Mouse (Mus musculus) cerebellum, adult (tissue): ENCODE data around the gene C2cd2.

Experiments used
- ATAC-seq: cut with Nextera tagmentation; 2 replicates; pipeline ENCODE4 v1.9.2; 2017; ENCODE audit warnings: mild to moderate bottlenecking, moderate library complexity, mixed read lengths; ENCODE audit not compliant: insufficient number of reproducible peaks, low FRiP score, low TSS enrichment

Gene C2cd2

GRCm38 (mm10) chr16:97828207-97828606 lies 134.2 kb downstream of the C2cd2 start:
- no peak for ATAC-seq

DNA sequence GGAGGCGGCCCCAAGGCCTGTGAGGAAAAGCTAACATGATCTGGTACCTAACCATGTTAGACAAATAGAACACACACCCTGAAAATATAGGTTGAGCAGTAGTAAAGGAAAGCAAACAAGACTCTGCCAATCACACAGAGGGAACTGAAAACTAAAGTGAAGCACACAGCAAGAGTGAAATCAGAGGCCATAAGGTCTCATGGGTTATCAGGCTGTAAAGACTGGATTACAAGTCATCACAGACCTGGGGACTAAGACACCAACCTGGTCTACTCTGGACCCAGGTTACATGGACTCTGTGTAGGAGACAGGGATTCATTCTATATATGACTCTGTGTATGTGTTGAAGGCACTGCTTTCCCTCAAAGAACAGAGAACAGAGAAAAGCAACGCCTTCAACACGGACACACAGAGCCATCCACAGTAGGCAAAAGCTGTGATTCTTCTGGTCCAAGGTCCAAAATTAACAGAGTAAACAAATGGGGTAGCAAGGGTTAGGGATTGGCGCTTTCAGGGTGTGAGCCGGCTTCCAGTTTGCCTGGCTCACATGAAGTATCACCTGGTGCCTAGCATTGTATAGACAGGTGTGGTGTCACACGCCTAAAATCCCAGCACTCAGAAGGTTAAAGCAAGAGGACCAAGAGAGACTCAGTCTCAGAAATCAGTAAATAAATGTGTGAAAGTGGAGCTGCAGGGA lies 138.9 kb downstream of the C2cd2 start:
- no peak for ATAC-seq

DNA sequence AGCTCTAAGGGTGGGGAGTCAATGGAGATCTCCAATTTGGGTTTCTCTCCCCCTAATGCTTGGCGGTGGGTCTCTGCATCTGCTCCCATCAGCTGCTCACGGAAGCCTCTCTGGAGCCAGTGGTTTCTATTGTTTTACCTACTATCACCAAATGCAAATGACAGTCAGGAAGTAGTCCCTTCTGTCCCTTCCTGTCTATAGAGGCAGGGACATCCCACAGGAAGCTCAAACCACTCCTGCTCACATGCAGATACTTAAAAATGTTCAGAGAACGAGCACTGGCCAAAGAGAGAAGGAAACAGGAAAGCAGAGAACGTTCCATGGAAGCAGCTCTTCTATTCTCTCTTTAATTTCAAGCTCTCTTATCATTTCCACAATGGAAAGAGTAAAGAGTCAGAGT lies 142.9 kb downstream of the C2cd2 start:
- no peak for ATAC-seq

DNA sequence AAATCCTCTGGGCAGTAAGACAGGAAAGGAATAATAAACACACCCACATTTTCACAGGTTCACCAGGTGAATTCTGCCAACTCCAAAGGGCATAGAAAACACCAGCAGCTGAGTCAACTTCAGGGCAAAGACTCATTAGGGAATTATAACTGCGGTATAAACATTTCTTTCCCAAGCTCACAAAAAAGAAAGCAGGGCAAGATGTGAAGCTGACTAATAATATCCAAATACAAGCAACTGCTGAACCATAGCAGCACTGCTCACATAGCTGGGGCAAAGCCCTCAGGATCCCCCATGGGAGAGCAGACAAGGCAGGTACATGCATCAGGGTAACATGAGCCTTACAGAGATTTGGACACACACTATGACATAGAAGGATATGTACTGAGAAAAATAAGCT lies 145.0 kb downstream of the C2cd2 start:
- no peak for ATAC-seq

DNA sequence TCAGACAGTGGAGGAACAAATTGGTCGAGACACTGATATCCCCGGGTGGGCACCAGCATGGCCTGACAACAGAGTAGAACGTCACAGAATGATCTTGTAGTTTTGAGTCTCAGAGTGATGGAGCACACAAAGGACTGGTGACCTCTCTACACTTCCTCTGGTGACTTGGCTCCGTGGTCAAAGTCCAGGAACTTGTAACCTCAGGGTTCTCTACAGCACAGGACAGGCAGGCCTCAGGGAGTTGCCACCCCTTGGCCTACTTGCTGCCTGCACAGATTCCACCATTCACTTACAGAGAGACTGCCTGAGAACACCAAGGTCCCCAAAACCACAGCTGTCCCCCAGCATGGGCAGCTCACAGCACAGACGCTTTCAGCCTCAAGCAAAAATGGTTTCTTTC lies 147.1 kb downstream of the C2cd2 start:
- ATAC-seq = no peak

DNA sequence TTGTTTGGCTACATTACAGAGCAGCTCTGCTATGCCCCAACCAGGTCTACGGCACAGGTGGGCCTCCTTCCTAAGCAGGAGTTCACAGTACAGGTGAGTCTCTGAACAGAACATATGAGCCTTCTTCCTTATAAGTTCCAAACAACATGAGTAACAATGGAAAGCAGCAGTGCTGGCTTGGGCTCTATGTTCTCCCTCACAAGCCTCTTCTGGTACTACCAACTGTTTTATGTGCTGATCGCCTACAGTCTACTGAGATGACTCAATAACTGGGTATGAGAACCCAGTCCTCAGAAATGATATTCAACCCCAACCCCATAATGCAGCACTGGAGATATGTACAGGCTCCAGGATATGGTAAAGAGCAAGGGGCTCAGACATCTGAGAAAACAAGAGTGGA lies 148.3 kb downstream of the C2cd2 start:
- no peak for ATAC-seq

GRCm38 (mm10) chr16:97808881-97809280 lies 153.5 kb downstream of the C2cd2 start:
- ATAC-seq = no peak

DNA sequence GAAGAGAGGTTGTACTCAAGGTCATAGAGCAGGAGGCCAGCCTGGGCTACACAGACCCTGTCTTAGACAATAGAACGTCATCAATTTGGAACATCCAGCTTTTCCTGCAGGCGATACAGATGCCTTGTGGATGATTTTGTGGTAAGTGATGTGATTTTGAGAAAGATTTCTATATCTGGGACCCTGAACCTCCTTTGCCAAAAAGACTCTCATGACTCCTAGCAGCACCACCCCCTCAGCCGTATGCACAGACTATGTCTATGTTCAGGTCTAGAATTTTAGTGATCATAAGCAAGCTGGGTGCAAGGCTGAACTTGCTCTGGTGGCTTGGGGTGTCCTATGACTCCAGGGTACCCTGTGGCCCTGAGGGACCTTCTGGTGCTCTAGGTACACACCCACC lies 156.8 kb downstream of the C2cd2 start:
- ATAC-seq = no peak
